Comparison of ENCODE assay signal across 12 mouse cellular contexts in the genomic region with DNA sequence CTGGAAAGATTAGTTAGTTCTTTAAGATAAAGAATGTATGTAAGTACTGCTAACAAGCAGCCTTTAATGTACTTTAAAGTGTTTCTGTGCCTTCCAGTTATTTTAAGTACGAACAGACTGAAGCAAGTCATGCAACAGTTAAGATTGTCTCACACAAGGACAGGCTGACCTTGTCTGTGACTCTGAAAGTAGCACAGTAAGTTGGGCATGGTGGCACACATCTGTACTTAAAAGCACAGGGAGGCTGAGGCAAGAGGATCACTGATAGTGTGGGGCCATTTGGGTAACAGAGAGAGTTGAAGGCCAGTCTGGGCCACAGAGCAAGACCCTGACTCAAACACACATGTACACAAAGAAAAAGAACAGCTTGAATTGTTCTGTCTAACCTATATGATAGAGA.
"Had no signal": no experiment of that assay in that cellular context is flagged by ENCODE, and none has a peak within 500 bp of the region (broad histone marks: within the 10 kb centered on the region; RNA-seq: fewer than 3 reads in every experiment).

No protein-coding gene starts in this region.

- H3K9ac ChIP-seq: liver, embryonic 15.5 days; midbrain, embryonic 13.5 days had no signal

- H3K9me3 ChIP-seq: limb, embryonic 10.5 days; liver, embryonic 15.5 days; midbrain, embryonic 13.5 days had no signal

- H3K4me1 ChIP-seq: limb, embryonic 10.5 days; liver, embryonic 15.5 days had no signal

- H3K27ac ChIP-seq: left cerebral cortex, adult 2 months; limb, embryonic 10.5 days; liver, embryonic 15.5 days; midbrain, embryonic 13.5 days had no signal

- ATAC-seq: lung, postnatal 0 days; midbrain, embryonic 13.5 days had no signal

- DNase-seq: kidney, postnatal 14 days; lung, adult 2 months; lung, postnatal 36 days; right cerebral cortex, adult 18-20 months; right cerebral cortex, postnatal 25 days; thymus, postnatal 36 days had no signal

- H3K4me2 ChIP-seq: liver, embryonic 11.5 days; liver, embryonic 15.5 days; midbrain, embryonic 13.5 days had no signal

- H3K27me3 ChIP-seq: liver, embryonic 15.5 days; midbrain, embryonic 13.5 days had no signal

- H3K4me3 ChIP-seq: left cerebral cortex, adult 2 months; limb, embryonic 10.5 days; liver, embryonic 15.5 days; midbrain, embryonic 13.5 days had no signal
